Mouse (Mus musculus) midbrain, postnatal 0 days (tissue): ENCODE results near the gene Tnfaip8l3. TPM values are rescaled to one million over a fixed set of nuclear protein-coding genes. Genes with fewer than 3 reads are reported as not detected.
"Not testable (repeated sequence)": the region's sequence is repeated elsewhere in the genome, so short reads cannot be mapped to it uniquely, and the experiment has no call there.

Source experiments
- ATAC-seq: fragments of 200-750 bp; cut with Nextera tagmentation; 2 replicates; pipeline ENCODE4 v1.8.0; 2017; ENCODE audit warnings: moderate number of reproducible peaks, mild to moderate bottlenecking, moderate TSS enrichment, moderate library complexity; ENCODE audit not compliant: low FRiP score
- DNase-seq: peaks from one replicate; pipeline ENCODE4 v3.0.0-alpha.2; 2015; ENCODE audit warnings: low spot score
- H3K27ac ChIP-seq: fragments of 300-500 bp; sonication (generic); 2 replicates; pipeline ENCODE4 v1.5.1; 2014; ENCODE audit warnings: low read depth, mild to moderate bottlenecking, low read length, mixed read lengths
- H3K27me3 ChIP-seq: fragments of 300-500 bp; sonication (generic); 2 replicates; pipeline ENCODE4 v1.6.1; 2014; ENCODE audit warnings: low read length, control low read depth, mixed read lengths; ENCODE audit not compliant: insufficient read depth
- H3K36me3 ChIP-seq: fragments of 300-500 bp; sonication (generic); 2 replicates; pipeline ENCODE4 v1.6.1; 2014; ENCODE audit warnings: low read length, control low read depth, mixed read lengths; ENCODE audit not compliant: insufficient read depth
- H3K4me1 ChIP-seq: fragments of 300-500 bp; sonication (generic); 2 replicates; pipeline ENCODE4 v1.6.1; 2014; ENCODE audit warnings: mild to moderate bottlenecking, control low read depth, antibody characterized with exemption, low read length, mixed read lengths; ENCODE audit not compliant: insufficient read depth
- H3K4me2 ChIP-seq: fragments of 300-500 bp; sonication (generic); 2 replicates; pipeline ENCODE4 v1.6.1; 2014; ENCODE audit warnings: low read depth, mild to moderate bottlenecking, low read length, mixed read lengths; ENCODE audit not compliant: poor library complexity, severe bottlenecking
- H3K4me3 ChIP-seq: fragments of 300-500 bp; sonication (generic); 2 replicates; pipeline ENCODE4 v1.5.1; 2014; ENCODE audit warnings: low read depth, mild to moderate bottlenecking, low read length, moderate library complexity
- H3K9ac ChIP-seq: fragments of 300-500 bp; sonication (generic); replicated peaks from 2 replicates; pipeline ENCODE4 v1.6.1; 2014; ENCODE audit warnings: mild to moderate bottlenecking, low read length, moderate library complexity, mixed read lengths; ENCODE audit not compliant: poor library complexity, severe bottlenecking
- H3K9me3 ChIP-seq: fragments of 300-500 bp; sonication (generic); 2 replicates; pipeline ENCODE4 v1.6.1; 2016; ENCODE audit warnings: low read length, control low read depth
- CTCF ChIP-seq: IDR thresholded peaks from 2 replicates; pipeline ENCODE4 v1.5.1; 2016; ENCODE audit warnings: antibody characterized with exemption, mild to moderate bottlenecking
- WGBS: fragments of 180-500 bp; shearing (Covaris S2); extraction: QIAGEN DNeasy Blood & Tissue Kit; methylation state at CpG from one replicate; pipeline ENCODE4 v1.1.7; 2014; 5-methylcytosine and 5-hydroxymethylcytosine counted together
- polyA plus RNA-seq: library from polyadenylated mRNA; unstranded; fragments of >200 nt; fragmentation: Nextera tagmentation; extraction: Ambion mirVana; gene quantifications from 2 replicates; pipeline ENCODE4 v1.2.1, GENCODE M21; 2015
- total RNA-seq: library from RNA; depleted of rRNA; stranded (reverse); fragments of >200 nt; gene quantifications from 2 replicates; pipeline ENCODE4 v1.2.3, GENCODE M21; 2014

Gene Tnfaip8l3
- total and polyA plus RNA-seq, 2 experiments from 2014 or later = 0.33 to 2.2 TPM

- no peak for TF ChIP-seq CTCF
- WGBS = 33% methylated on average over 9 of the region's 9 CpGs
- Histone ChIP-seq H3K36me3 (no peaks in the 10 kb centered on the region), H3K4me3 (no peak overlapping the region), H3K27ac (no peak overlapping the region), H3K27me3 (no peaks in the 10 kb centered on the region), H3K9me3 (no peaks in the 10 kb centered on the region), H3K4me2 (peak overlapping the region; percentile 16; the same call in 1 of the 2 replicates), H3K9ac (no peak overlapping the region), H3K4me1 (no peaks in the 10 kb centered on the region)
- DNase-seq (peak; percentile 84), ATAC-seq (no peak)
Observed at GRCm38 (mm10) chr9:54037717-54038116, 30.5 kb downstream of the Tnfaip8l3 start.

GRCm38 (mm10) chr9:54034691-54035090 lies 33.5 kb downstream of the Tnfaip8l3 start:
- no peak for ATAC-seq
- 75% methylated on average over 5 of the region's 5 CpGs for WGBS
- no peak overlapping the region for H3K27ac ChIP-seq

GRCm38 (mm10) chr9:54022795-54023194 lies 45.4 kb downstream of the Tnfaip8l3 start:
- Histone ChIP-seq H3K4me1 (no peaks in the 10 kb centered on the region), H3K36me3 (no peaks in the 10 kb centered on the region), H3K27me3 (no peaks in the 10 kb centered on the region), H3K9me3 (no peaks in the 10 kb centered on the region), H3K4me3 (no peak overlapping the region), H3K4me2 (no peak overlapping the region), H3K27ac (no peak overlapping the region), H3K9ac (no peak overlapping the region)
- ATAC-seq (no peak), DNase-seq (no peak)
- TF ChIP-seq CTCF = no peak
- 69% methylated on average over 3 of the region's 3 CpGs for WGBS

More at GRCm38 (mm10) chr9:54034691-54035090, 33.5 kb downstream of the Tnfaip8l3 start:
- H3K4me1 ChIP-seq = no peaks in the 10 kb centered on the region
- H3K27me3 ChIP-seq = no peaks in the 10 kb centered on the region
- H3K9me3 ChIP-seq = no peaks in the 10 kb centered on the region
- no peak overlapping the region for H3K4me2 ChIP-seq
- TF ChIP-seq CTCF = no peak
- H3K4me3 ChIP-seq = no peak overlapping the region
- no peaks in the 10 kb centered on the region for H3K36me3 ChIP-seq
- H3K9ac ChIP-seq = no peak overlapping the region
- DNase-seq = no peak

GRCm38 (mm10) chr9:53994528-53994927 lies 73.7 kb downstream of the Tnfaip8l3 start:
- H3K9ac ChIP-seq = no peak overlapping the region
- 73% methylated on average over 1 of the region's 1 CpGs for WGBS
- no peak for ATAC-seq

GRCm38 (mm10) chr9:53992567-53992966 lies 75.6 kb downstream of the Tnfaip8l3 start:
- ATAC-seq, DNase-seq: not testable (repeated sequence)

More at GRCm38 (mm10) chr9:53994528-53994927, 73.7 kb downstream of the Tnfaip8l3 start:
- TF ChIP-seq CTCF = peak; percentile 51
- Histone ChIP-seq H3K4me2 (no peak overlapping the region), H3K4me3 (no peak overlapping the region), H3K36me3 (no peaks in the 10 kb centered on the region), H3K27ac (no peak overlapping the region), H3K27me3 (no peaks in the 10 kb centered on the region), H3K4me1 (no peaks in the 10 kb centered on the region), H3K9me3 (no peaks in the 10 kb centered on the region)
- DNase-seq = no peak

GRCm38 (mm10) chr9:53990921-53991320 lies 77.3 kb downstream of the Tnfaip8l3 start:
- H3K9me3 ChIP-seq = no peaks in the 10 kb centered on the region
- ATAC-seq = peak; percentile 68; the same call in 1 of the 2 replicates
- H3K36me3 ChIP-seq = no peaks in the 10 kb centered on the region
- WGBS = 6% methylated on average over 3 of the region's 3 CpGs
- peak; percentile 96 for TF ChIP-seq CTCF
- no peak overlapping the region for H3K4me3 ChIP-seq
- no peak overlapping the region for H3K27ac ChIP-seq
- no peak overlapping the region for H3K4me2 ChIP-seq
- no peaks in the 10 kb centered on the region for H3K4me1 ChIP-seq
- peak; percentile 79 for DNase-seq
- H3K27me3 ChIP-seq = no peaks in the 10 kb centered on the region
- H3K9ac ChIP-seq = no peak overlapping the region

More at GRCm38 (mm10) chr9:53992567-53992966, 75.6 kb downstream of the Tnfaip8l3 start:
- not testable (repeated sequence) for H3K27ac ChIP-seq, H3K4me3 ChIP-seq, H3K27me3 ChIP-seq, H3K36me3 ChIP-seq, H3K9me3 ChIP-seq, H3K9ac ChIP-seq, H3K4me2 ChIP-seq, H3K4me1 ChIP-seq
